Mouse (Mus musculus) cerebellum, adult 2 months (tissue): ENCODE results near the gene Ccdc34.

Source experiments
- CTCF ChIP-seq: fragments of 200-500 bp; IDR thresholded peaks from 2 replicates; pipeline ENCODE4 v1.5.1; 2011; ENCODE audit warnings: low read depth, mild to moderate bottlenecking, control low read depth, low read length, moderate library complexity, borderline replicate concordance; ENCODE audit not compliant: insufficient read depth
- POLR2A ChIP-seq: fragments of 200-500 bp; IDR thresholded peaks from 2 replicates; pipeline ENCODE4 v1.6.1; 2011; ENCODE audit warnings: low read length, control low read depth, borderline replicate concordance; ENCODE audit not compliant: insufficient read depth

DNA sequence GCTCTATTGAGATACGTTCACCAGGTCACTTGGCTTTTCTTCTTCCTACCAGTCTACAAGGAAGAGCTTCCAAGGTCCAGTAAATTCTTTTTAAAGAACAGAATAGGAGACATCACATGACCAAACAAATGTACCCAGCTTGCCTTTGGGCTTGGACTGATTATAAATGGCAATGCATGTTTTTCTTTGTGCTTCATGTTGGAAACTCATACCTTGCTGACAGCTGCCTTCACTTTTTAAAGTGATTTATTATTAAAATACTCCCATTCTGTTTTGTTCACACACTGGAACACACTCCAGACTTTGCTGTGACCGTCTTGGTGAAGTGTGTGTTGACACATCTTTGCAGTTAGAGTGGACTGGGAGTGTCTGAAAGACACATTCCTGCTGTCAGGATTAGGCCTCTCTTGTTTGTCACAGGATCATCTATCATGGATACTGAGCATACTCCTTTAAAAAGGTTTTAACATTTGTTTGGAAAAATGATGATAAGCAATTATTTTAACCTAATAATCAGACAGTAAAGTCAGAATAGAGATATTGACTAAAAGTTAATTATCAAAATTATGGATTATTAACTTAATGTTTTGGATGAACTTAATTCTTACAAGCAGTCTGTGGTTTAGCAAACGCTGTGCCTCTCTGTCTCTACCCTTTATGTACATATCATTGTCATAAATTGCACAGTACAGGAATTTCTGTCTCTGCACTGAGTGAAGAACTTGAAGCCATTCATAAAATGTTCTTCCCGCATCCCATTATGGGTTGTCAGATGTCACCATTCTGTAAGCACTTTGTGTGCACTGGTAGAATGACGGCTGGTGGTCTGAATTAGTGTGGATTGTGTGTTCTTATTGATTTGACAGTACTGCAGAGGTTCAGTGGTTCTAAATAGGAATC is 25.5 kb downstream of the Ccdc34 start:
- TF ChIP-seq POLR2A (no peak), CTCF (no peak)
